ENCODE assay signal across 27 mouse cellular contexts in the genomic region with DNA sequence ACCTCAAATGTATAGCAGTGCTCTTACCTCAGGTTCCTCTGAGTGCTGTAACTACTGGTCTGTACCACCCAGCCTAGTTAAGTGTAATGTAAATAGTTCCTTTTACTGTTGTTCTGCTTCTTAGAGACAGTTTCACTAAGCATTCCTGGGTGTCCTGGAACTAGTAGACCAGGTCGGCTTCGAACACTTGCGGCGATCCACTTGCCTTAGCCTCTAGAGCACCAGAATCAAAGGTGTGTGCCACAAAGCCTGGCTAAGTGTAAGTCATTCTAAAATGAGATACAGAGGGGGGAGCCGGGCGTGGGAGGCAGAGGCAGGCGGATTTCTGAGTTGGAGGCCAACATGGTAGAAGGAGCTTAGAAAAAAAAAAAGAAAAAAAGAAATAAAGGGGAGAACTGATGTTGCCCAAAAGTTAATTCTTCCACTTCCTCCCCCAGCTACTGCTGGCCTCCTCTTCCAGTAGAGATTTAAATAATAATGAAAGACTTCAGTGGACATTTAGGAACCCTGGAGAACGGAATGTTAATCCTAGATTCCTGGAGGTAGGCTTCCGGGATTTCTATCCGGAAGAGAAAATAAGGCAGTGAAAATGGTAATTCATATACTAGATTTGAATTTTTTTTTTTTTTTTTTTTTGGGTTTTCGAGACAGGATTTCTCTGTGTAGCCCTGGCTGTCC.
"Had no signal": no experiment of that assay in that cellular context is flagged by ENCODE, and none has a peak within 500 bp of the region (broad histone marks: within the 10 kb centered on the region; RNA-seq: fewer than 3 reads in every experiment).

No protein-coding gene starts in this region.

- H3K27me3 ChIP-seq: heart, embryonic 13.5 days; heart, embryonic 15.5 days; hindbrain, embryonic 15.5 days; kidney, embryonic 15.5 days; limb, embryonic 12.5 days; liver, embryonic 13.5 days; liver, embryonic 15.5 days had no signal

- H3K9me3 ChIP-seq: heart, embryonic 13.5 days; heart, embryonic 15.5 days; hindbrain, embryonic 13.5 days; hindbrain, embryonic 15.5 days; kidney, embryonic 15.5 days; limb, embryonic 10.5 days; limb, embryonic 12.5 days; liver, embryonic 13.5 days; liver, embryonic 15.5 days had no signal

- H3K36me3 ChIP-seq: heart, embryonic 15.5 days; hindbrain, embryonic 13.5 days; hindbrain, embryonic 15.5 days had no signal

- H3K9ac ChIP-seq: heart, embryonic 13.5 days; heart, embryonic 15.5 days; hindbrain, embryonic 13.5 days; hindbrain, embryonic 15.5 days; kidney, embryonic 15.5 days; limb, embryonic 12.5 days; liver, embryonic 13.5 days; liver, embryonic 15.5 days had no signal

- H3K4me2 ChIP-seq: heart, embryonic 11.5 days; heart, embryonic 13.5 days; heart, embryonic 15.5 days; hindbrain, embryonic 13.5 days; hindbrain, embryonic 15.5 days; kidney, embryonic 15.5 days; limb, embryonic 12.5 days; liver, embryonic 11.5 days; liver, embryonic 15.5 days had no signal

- DNase-seq: gastrocnemius, postnatal 14 days; gastrocnemius, postnatal 36 days; heart, adult 18-20 months; heart, postnatal 14 days; heart, postnatal 36 days; kidney, adult 11 months; kidney, adult 2 months; kidney, adult 9 months; kidney, postnatal 10 days; kidney, postnatal 25 days; kidney, postnatal 4 days; liver; liver, embryonic 13.5 days had no signal

- ATAC-seq: hindbrain, postnatal 0 days; intestine, embryonic 16.5 days had no signal

- H3K27ac ChIP-seq: heart, embryonic 13.5 days; heart, embryonic 15.5 days; hindbrain, embryonic 13.5 days; hindbrain, embryonic 15.5 days; hindbrain, postnatal 0 days; kidney, embryonic 15.5 days; left cerebral cortex, adult 2 months; limb, embryonic 10.5 days; limb, embryonic 12.5 days; liver, embryonic 13.5 days; liver, embryonic 15.5 days had no signal

- H3K4me3 ChIP-seq: heart, embryonic 13.5 days; heart, embryonic 15.5 days; hindbrain, embryonic 13.5 days; hindbrain, embryonic 15.5 days; kidney, embryonic 15.5 days; layer of hippocampus, adult 2 months; left cerebral cortex, adult 2 months; limb, embryonic 10.5 days; limb, embryonic 12.5 days; liver, embryonic 13.5 days; liver, embryonic 15.5 days had no signal
